Mouse (Mus musculus) retina, postnatal 1 day (tissue): ENCODE results near the gene Acaa1b.
A peak's percentile ranks its signal among the peaks of the same experiment; 100 is the strongest.

ENCODE experiments used
- DNase-seq: peaks from one replicate; pipeline ENCODE4 v3.0.0-alpha.2; 2012

Acaa1b gene

GRCm38 (mm10) chr9:119143372-119143771, 13.5 kb downstream of the Acaa1b start:
- DNase-seq: no peak

- no peak for DNase-seq
These were observed 14.8 kb downstream of the Acaa1b start for GRCm38 (mm10) chr9:119142066-119142465.

DNA sequence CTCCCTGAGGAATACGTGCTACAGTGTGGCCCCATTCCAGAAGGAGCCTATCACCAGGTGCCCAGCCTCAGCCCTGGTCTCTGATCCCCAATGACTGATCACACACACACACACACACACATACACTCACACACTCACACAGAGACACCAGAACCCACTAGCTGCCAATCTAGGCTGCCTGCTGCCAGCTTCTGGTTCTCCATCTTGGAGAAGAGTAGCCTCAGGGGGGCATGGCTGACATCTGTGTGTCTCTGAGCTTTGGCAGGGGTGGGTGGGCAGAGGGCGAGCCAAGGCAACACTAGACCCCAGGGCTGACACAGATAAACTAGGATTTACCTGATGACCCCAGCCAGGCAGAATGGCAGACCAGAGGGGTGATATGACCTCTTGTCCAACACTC, 18.1 kb downstream of the Acaa1b start:
- no peak for DNase-seq

DNA sequence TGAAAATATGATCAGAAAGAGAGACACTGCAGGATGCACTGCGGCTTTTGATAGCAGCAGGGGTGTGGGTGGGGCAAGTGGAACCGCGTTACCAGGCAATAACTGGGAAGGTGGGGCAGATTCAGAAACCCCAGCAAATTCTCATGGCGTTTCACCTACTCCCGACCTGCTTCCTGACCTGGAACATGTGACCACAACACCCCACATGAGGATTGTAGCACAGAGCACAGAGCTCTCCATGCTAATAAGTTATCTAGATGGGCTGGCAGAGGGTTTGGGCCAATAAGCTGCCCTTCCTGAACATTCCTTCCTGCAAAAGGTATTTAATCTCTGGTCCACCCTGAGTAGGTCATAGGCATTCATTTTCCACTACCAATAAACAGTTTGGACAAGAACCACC, 26.2 kb downstream of the Acaa1b start:
- no peak for DNase-seq

DNA sequence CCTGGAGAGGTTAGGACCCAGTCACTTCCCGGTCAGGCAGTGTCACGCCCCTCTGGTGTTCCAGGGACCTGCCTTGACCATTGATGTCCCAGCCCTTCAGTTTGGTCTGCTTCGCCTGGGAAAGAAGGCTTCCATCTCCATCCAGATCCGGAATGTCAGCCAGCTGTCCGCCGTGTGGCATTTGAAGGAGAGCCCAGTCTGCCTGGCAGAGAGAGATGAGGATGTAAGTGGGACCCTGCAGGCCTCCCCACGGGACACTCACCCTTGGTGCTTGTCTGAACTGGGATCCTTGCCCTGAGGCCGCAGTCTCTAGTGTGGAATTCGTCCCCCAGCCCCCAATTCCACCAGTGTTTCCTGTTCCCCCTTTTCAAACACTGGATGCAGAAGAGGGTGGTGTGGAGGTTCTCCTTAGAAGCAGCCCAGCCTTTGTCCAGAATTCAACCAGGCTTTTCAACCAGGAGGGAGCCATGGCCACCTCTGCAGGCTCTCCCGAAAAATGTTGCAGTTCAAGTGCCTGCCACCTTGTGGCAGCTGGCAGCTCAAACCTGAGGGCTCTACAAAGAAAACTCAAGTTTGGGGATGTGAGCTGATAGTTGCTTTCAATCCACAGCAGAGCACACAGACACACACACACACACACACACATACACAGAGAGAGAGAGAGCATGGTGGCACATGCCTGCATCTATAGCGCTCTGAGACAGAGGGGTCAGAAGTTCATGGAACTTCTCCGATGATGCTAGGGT, 28.3 kb downstream of the Acaa1b start:
- DNase-seq: no peak

DNA sequence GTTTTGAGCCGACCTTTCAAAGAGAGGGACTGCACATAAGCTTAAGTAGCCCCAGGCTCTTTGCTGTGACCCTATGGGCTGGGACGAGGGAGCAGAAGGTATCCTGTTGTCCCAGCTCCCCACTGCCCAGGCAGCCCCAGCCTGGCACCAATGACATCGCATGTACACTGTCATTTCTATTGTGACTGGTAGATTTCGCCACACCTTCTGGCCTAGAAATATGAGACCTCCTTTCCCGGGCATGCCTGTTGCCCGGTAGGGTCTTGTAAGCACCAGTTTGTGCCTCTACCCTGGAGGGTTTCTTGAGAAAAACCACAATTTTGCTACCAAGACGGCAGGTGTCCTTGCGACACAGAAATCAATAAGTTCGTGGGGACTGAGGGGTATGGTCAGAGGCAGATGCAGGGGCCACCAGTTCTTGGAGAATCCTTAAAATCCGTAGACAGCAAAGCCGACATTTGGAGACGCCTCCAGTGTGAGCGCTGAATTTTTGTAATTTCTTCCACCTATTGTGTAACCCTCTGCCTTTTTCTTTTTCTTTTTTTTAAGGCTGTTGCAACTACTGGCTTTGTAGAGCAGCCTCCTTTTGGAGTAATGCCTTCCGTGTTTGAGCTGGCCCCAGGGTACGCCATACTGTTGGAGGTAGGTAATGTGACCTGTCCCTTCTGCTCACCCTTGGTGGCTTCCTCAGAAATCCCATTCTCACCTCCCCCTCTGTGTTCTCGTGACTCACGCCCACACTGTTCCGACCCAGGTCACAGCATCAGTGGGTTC, 34.1 kb downstream of the Acaa1b start:
- DNase-seq: no peak

GRCm38 (mm10) chr9:119120168-119120560, 36.7 kb downstream of the Acaa1b start:
- DNase-seq: no peak

DNA sequence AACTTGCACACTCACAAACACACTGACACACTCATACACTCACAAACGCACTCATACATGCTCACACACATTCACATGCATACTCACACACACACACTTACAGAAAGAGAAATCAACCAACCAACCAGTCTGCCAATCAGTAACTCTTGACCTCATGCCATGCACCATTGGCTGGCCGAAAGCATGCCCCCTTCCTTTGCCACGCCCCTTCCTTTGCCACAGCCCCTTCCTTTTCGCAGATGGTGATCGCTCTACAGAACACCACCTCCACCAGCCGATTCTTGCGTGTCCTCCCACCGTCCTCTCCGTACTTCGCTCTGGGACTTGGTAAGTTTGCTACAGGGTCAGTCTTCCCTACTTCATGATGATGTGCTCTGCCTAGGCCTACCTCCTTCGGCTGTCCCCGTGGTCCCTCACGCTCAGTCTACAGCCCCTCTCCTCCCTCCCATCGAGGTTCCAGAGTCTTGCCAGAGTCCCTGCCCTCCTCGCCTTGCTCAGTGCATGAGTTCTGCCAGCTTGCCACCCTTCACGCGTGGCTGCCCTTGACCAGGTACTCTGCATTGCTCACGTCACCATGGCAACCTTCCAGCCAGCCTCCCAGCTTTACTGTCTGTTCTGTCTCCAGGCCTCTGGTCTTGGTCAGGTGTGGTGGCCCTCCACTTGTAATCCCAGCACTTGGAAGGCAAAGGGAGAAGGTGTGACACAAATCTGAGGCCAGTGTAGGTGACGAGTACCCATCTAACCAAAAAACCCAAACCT, 37.3 kb downstream of the Acaa1b start:
- peak; percentile 22 for DNase-seq

DNA sequence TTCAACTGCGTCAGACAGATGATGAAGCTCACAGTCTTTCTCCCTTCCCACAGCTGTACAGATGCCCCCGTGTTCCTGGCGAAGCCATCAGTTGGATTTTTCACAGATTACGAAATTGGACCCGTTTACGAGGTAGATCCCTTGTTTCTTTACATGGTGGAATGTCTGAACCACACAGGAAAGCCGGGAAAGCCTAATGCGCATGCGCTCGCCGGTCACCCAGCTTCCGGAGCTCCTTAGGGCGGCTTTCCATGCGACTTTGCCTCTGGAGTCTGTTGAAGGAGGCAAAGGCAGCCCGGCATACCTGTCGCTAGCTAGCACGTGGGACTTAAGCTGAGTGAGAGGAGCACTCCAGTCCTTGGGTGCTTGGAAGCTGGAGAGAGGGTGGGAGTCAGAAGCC, 42.0 kb downstream of the Acaa1b start:
- no peak for DNase-seq

DNA sequence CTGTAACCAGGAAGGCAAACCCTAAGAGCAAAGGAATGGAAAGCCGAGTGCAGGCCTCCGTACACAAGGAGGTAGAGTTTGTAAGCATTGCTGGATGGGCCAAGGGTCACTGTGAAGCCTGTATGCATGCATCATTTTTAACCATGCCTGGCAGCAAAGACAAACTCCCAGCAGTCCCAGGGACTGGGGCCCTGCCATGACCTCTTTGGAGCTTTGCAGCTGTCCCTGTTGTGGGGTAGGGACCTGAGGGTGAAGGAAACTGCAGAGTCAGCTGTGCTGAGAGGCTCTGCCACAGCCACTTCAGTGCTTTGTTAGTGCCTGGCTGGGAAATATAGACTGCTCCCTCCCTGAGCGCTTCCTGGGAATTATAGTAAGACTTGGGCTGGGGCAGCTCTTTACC, 46.3 kb downstream of the Acaa1b start:
- peak; percentile 65 for DNase-seq

GRCm38 (mm10) chr9:119109685-119110353, 47.1 kb downstream of the Acaa1b start:
- peak; percentile 56 for DNase-seq

DNA sequence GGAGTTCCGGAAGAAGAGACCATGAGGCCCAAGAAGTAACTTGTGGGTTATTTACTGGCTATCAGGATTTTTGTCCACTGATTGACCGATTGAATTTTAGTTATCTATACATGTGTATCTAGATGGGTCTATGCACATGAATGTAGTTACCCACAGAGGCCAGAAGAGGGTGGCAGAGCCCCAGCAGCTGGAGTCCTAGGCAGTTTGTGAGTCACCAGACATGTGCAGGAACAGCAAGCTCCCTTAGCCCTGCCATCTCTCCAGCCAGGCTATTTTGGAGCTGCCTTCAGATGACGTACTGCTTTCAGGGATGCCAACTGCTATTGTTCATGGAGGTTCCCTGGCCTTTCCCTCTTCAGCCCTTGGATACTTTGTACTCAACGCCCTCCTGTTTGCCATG, 49.3 kb downstream of the Acaa1b start:
- DNase-seq: peak; percentile 52

GRCm38 (mm10) chr9:119102783-119103113, 54.1 kb downstream of the Acaa1b start:
- no peak for DNase-seq

GRCm38 (mm10) chr9:119101992-119102782, 54.7 kb downstream of the Acaa1b start, which contains the start of gene Dlec1:
TSS of gene Dlec1 (plus strand) at chr9:119102478.
- peak; percentile 90 for DNase-seq

GRCm38 (mm10) chr9:119100177-119100898, 56.6 kb downstream of the Acaa1b start:
- DNase-seq: peak; percentile 75
